Mouse (Mus musculus): ENCODE data around the gene Smc3. TPM values are rescaled to one million over a fixed set of nuclear protein-coding genes. Genes with fewer than 3 reads are reported as not detected.

Smc3 gene
- polyA plus RNA-seq, 1 experiment from 2014 or later: 60.2 TPM

- Histone ChIP-seq H3K4me3 (replicated peaks; ENCODE audit: low read length) (no peak overlapping the region), H3K27me3 (ENCODE audit: control insufficient read depth, insufficient read depth, low read length) (no peaks in the 10 kb centered on the region), H3K9me3 (replicated peaks; ENCODE audit: control insufficient read depth, low read length) (no peaks in the 10 kb centered on the region), H3K4me1 (ENCODE audit: control insufficient read depth, insufficient read depth, low read length) (peaks cover 5% of the 10 kb centered on the region), H3K4me2 (ENCODE audit: low read depth, low read length) (no peak overlapping the region), H3K27ac (ENCODE audit: low read length) (no peak overlapping the region), H3K9ac (ENCODE audit: low read length) (no peak overlapping the region), H3K36me3 (ENCODE audit: control insufficient read depth, insufficient read depth, low read length) (no peaks in the 10 kb centered on the region)
- WGBS: 68% methylated on average over 7 of the region's 7 CpGs
- no peak for ATAC-seq (ENCODE audit: insufficient read depth, low FRiP score)
These were observed 3.3 kb upstream of the Smc3 start for GRCm38 (mm10) chr19:53596723-53597474.

- H3K4me1 ChIP-seq (ENCODE audit: control insufficient read depth, insufficient read depth, low read length): peaks cover 16% of the 10 kb centered on the region
- peak; percentile 77 for ATAC-seq (ENCODE audit: insufficient read depth, low FRiP score)
- under 1% methylated on average over 57 of the region's 82 CpGs for WGBS
- peak overlapping the region; percentile 67 for H3K4me2 ChIP-seq (ENCODE audit: low read depth, low read length)
- H3K4me3 ChIP-seq (replicated peaks; ENCODE audit: low read length): peak overlapping the region; percentile 98
- peak overlapping the region; percentile 98 for H3K9ac ChIP-seq (ENCODE audit: low read length)
- peak overlapping the region; percentile 96 for H3K27ac ChIP-seq (ENCODE audit: low read length)
- H3K9me3 ChIP-seq (replicated peaks; ENCODE audit: control insufficient read depth, low read length): no peaks in the 10 kb centered on the region
- H3K36me3 ChIP-seq (ENCODE audit: control insufficient read depth, insufficient read depth, low read length): 0 out of 2 replicates have a peak, but pooled peaks cover 4% of the 10 kb centered on the region
- H3K27me3 ChIP-seq (ENCODE audit: control insufficient read depth, insufficient read depth, low read length): no peaks in the 10 kb centered on the region
These were observed 558 bp downstream of the Smc3 start for GRCm38 (mm10) chr19:53600549-53601362.

GRCm38 (mm10) chr19:53601363-53601655 lies 1.1 kb downstream of the Smc3 start:
- peak overlapping the region; percentile 67 for H3K4me2 ChIP-seq (ENCODE audit: low read depth, low read length)
- peak overlapping the region; percentile 98 for H3K9ac ChIP-seq (ENCODE audit: low read length)
- H3K27me3 ChIP-seq (ENCODE audit: control insufficient read depth, insufficient read depth, low read length): no peaks in the 10 kb centered on the region
- H3K36me3 ChIP-seq (ENCODE audit: control insufficient read depth, insufficient read depth, low read length): peaks cover 7% of the 10 kb centered on the region
- 3% methylated on average over 11 of the region's 11 CpGs for WGBS
- 0 out of 2 replicates have a peak overlapping the region, but pooled peaks have one; percentile 96 for H3K27ac ChIP-seq (ENCODE audit: low read length)
- ATAC-seq (ENCODE audit: insufficient read depth, low FRiP score): no peak
- H3K4me3 ChIP-seq (replicated peaks; ENCODE audit: low read length): peak overlapping the region; percentile 98
- H3K9me3 ChIP-seq (replicated peaks; ENCODE audit: control insufficient read depth, low read length): no peaks in the 10 kb centered on the region
- H3K4me1 ChIP-seq (ENCODE audit: control insufficient read depth, insufficient read depth, low read length): peaks cover 16% of the 10 kb centered on the region

GRCm38 (mm10) chr19:53608921-53609320 lies 8.7 kb downstream of the Smc3 start:
- Histone ChIP-seq H3K4me1 (ENCODE audit: control insufficient read depth, insufficient read depth, low read length) (no peaks in the 10 kb centered on the region), H3K27ac (ENCODE audit: low read length) (no peak overlapping the region), H3K9ac (ENCODE audit: low read length) (no peak overlapping the region), H3K9me3 (replicated peaks; ENCODE audit: control insufficient read depth, low read length) (no peaks in the 10 kb centered on the region), H3K27me3 (ENCODE audit: control insufficient read depth, insufficient read depth, low read length) (no peaks in the 10 kb centered on the region), H3K4me3 (replicated peaks; ENCODE audit: low read length) (no peak overlapping the region), H3K36me3 (ENCODE audit: control insufficient read depth, insufficient read depth, low read length) (peaks cover 10% of the 10 kb centered on the region), H3K4me2 (ENCODE audit: low read depth, low read length) (no peak overlapping the region)
- ATAC-seq (ENCODE audit: insufficient read depth, low FRiP score): no peak
- WGBS: 84% methylated on average over 6 of the region's 6 CpGs

GRCm38 (mm10) chr19:53621681-53622080 lies 21.5 kb downstream of the Smc3 start:
- H3K4me2 ChIP-seq (ENCODE audit: low read depth, low read length): no peak overlapping the region
- no peaks in the 10 kb centered on the region for H3K4me1 ChIP-seq (ENCODE audit: control insufficient read depth, insufficient read depth, low read length)
- ATAC-seq (ENCODE audit: insufficient read depth, low FRiP score): no peak
- H3K36me3 ChIP-seq (ENCODE audit: control insufficient read depth, insufficient read depth, low read length): peaks cover 34% of the 10 kb centered on the region
- H3K27me3 ChIP-seq (ENCODE audit: control insufficient read depth, insufficient read depth, low read length): no peaks in the 10 kb centered on the region
- no peak overlapping the region for H3K4me3 ChIP-seq (replicated peaks; ENCODE audit: low read length)
- no peaks in the 10 kb centered on the region for H3K9me3 ChIP-seq (replicated peaks; ENCODE audit: control insufficient read depth, low read length)
- H3K27ac ChIP-seq (ENCODE audit: low read length): no peak overlapping the region
- no peak overlapping the region for H3K9ac ChIP-seq (ENCODE audit: low read length)
- WGBS: 91% methylated on average over 13 of the region's 13 CpGs

GRCm38 (mm10) chr19:53638041-53638440 lies 37.8 kb downstream of the Smc3 start:
- Histone ChIP-seq H3K9me3 (replicated peaks; ENCODE audit: control insufficient read depth, low read length) (no peaks in the 10 kb centered on the region), H3K27me3 (ENCODE audit: control insufficient read depth, insufficient read depth, low read length) (no peaks in the 10 kb centered on the region), H3K27ac (ENCODE audit: low read length) (no peak overlapping the region), H3K4me1 (ENCODE audit: control insufficient read depth, insufficient read depth, low read length) (no peaks in the 10 kb centered on the region), H3K4me3 (replicated peaks; ENCODE audit: low read length) (no peak overlapping the region), H3K9ac (ENCODE audit: low read length) (no peak overlapping the region), H3K4me2 (ENCODE audit: low read depth, low read length) (no peak overlapping the region), H3K36me3 (ENCODE audit: control insufficient read depth, insufficient read depth, low read length) (peaks cover 26% of the 10 kb centered on the region)
- 93% methylated on average over 2 of the region's 2 CpGs for WGBS
- ATAC-seq (ENCODE audit: insufficient read depth, low FRiP score): no peak

- no peak overlapping the region for H3K27ac ChIP-seq (ENCODE audit: low read length)
- no peak overlapping the region for H3K4me3 ChIP-seq (replicated peaks; ENCODE audit: low read length)
- H3K4me1 ChIP-seq (ENCODE audit: control insufficient read depth, insufficient read depth, low read length): no peaks in the 10 kb centered on the region
- no peak overlapping the region for H3K4me2 ChIP-seq (ENCODE audit: low read depth, low read length)
- ATAC-seq (ENCODE audit: insufficient read depth, low FRiP score): no peak
- no peak overlapping the region for H3K9ac ChIP-seq (ENCODE audit: low read length)
- WGBS: 90% methylated on average over 8 of the region's 8 CpGs
- H3K27me3 ChIP-seq (ENCODE audit: control insufficient read depth, insufficient read depth, low read length): no peaks in the 10 kb centered on the region
- peaks cover 33% of the 10 kb centered on the region for H3K36me3 ChIP-seq (ENCODE audit: control insufficient read depth, insufficient read depth, low read length)
- no peaks in the 10 kb centered on the region for H3K9me3 ChIP-seq (replicated peaks; ENCODE audit: control insufficient read depth, low read length)
These were observed 38.5 kb downstream of the Smc3 start for GRCm38 (mm10) chr19:53638727-53639126.

- peaks cover 3% of the 10 kb centered on the region for H3K4me1 ChIP-seq (ENCODE audit: control insufficient read depth, insufficient read depth, low read length)
- no peak overlapping the region for H3K27ac ChIP-seq (ENCODE audit: low read length)
- H3K9ac ChIP-seq (ENCODE audit: low read length): no peak overlapping the region
- no peak overlapping the region for H3K4me2 ChIP-seq (ENCODE audit: low read depth, low read length)
- H3K36me3 ChIP-seq (ENCODE audit: control insufficient read depth, insufficient read depth, low read length): peaks cover 27% of the 10 kb centered on the region; the same call in 1 of the 2 replicates
- WGBS: 89% methylated on average over 9 of the region's 9 CpGs
- H3K27me3 ChIP-seq (ENCODE audit: control insufficient read depth, insufficient read depth, low read length): no peaks in the 10 kb centered on the region
- H3K4me3 ChIP-seq (replicated peaks; ENCODE audit: low read length): no peak overlapping the region
- H3K9me3 ChIP-seq (replicated peaks; ENCODE audit: control insufficient read depth, low read length): no peaks in the 10 kb centered on the region
- ATAC-seq (ENCODE audit: insufficient read depth, low FRiP score): no peak
These were observed 43.9 kb downstream of the Smc3 start for GRCm38 (mm10) chr19:53644020-53644595.

- no peak overlapping the region for H3K9ac ChIP-seq (ENCODE audit: low read length)
- H3K4me2 ChIP-seq (ENCODE audit: low read depth, low read length): no peak overlapping the region
- ATAC-seq (ENCODE audit: insufficient read depth, low FRiP score): no peak
- no peak overlapping the region for H3K27ac ChIP-seq (ENCODE audit: low read length)
- H3K36me3 ChIP-seq (ENCODE audit: control insufficient read depth, insufficient read depth, low read length): peaks cover 20% of the 10 kb centered on the region; the same call in 1 of the 2 replicates
- no peak overlapping the region for H3K4me3 ChIP-seq (replicated peaks; ENCODE audit: low read length)
- no peaks in the 10 kb centered on the region for H3K9me3 ChIP-seq (replicated peaks; ENCODE audit: control insufficient read depth, low read length)
- 79% methylated on average over 9 of the region's 9 CpGs for WGBS
- H3K27me3 ChIP-seq (ENCODE audit: control insufficient read depth, insufficient read depth, low read length): no peaks in the 10 kb centered on the region
- H3K4me1 ChIP-seq (ENCODE audit: control insufficient read depth, insufficient read depth, low read length): peaks cover 12% of the 10 kb centered on the region
These were observed 47.1 kb downstream of the Smc3 start for GRCm38 (mm10) chr19:53647301-53647700.
